Mouse (Mus musculus) common myeloid progenitor, adult 5-6 weeks (primary cell): ENCODE measurements around the gene Med20. TPM values are rescaled to one million over a fixed set of nuclear protein-coding genes. Genes with fewer than 3 reads are reported as not detected.
A peak's percentile ranks its signal among the peaks of the same experiment; 100 is the strongest.

ENCODE experiments used
- ATAC-seq: replicated peaks from 2 replicates; pipeline ENCODE4 v1.8.0; 2016; ENCODE audit warnings: low read depth, mild to moderate bottlenecking, moderate TSS enrichment, inconsistent platforms; ENCODE audit not compliant: poor library complexity, severe bottlenecking
- total RNA-seq: library from RNA; stranded (forward); fragments of 200-1000, 187-1606 nt; gene quantifications from 2 replicates; pipeline ENCODE4 v1.2.3, GENCODE M21; 2017

Gene Med20
- 32.2 and 42.8 TPM in 2 replicates for total RNA-seq

DNA sequence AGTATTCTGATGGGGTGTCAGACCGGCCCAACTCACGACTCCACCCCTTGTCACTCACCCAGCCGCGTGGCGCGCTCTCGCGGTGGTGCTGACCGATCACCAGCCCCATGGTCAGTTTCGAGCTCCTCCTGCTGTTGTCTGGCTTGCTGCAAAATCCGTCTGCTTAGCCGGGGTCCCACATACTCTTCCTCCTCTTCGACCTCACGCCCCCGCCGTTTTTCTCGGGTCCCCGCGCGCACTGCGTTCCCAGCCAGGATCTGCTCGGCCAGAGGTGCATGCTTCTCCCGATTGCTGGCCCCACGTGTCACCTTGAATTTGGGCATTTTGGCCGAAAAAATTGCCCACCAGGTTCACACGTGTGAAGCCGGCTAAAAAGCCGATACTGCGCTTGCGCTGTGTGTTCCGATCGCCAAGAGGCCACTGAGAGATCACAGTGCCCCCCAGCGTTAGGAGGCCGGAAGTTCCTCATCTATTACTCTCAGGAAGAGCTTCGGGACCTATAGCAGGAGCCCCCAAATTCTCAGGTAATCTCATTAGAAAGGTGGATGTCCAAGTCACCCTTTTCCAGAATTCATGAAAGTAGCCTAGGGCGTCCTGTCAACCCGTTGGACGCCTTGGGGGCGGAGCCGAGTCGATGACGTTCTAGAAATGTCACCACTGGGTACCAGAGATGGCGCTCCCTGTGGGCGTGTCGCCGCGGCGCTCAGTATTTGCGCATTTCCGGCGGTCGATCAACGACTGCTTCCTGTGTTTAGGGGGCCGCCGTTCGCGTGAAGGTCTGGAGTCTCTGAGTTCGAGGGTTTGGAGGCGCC lies at the start of gene Med20, which contains the start of the genes Bysl and Gm20517:
Gene Med20 (plus strand): TSS at position 734 of the 812 bp plus-strand sequence.
Gene Bysl (minus strand): TSS at position 644 of the 812 bp plus-strand sequence.
Gene Gm20517 (plus strand): TSS at position 741 of the 812 bp plus-strand sequence.
- peak; percentile 88 for ATAC-seq

- ATAC-seq: no peak
These were observed 48.5 kb upstream of the Med20 start for GRCm38 (mm10) chr17:47562875-47563274.

GRCm38 (mm10) chr17:47564612-47565011 lies 46.8 kb upstream of the Med20 start:
- 0 out of 2 replicates have a peak, but pooled peaks have one; percentile 15 for ATAC-seq

- ATAC-seq: no peak
These were observed 45.2 kb upstream of the Med20 start for GRCm38 (mm10) chr17:47566133-47566532.

GRCm38 (mm10) chr17:47567271-47567670 lies 44.1 kb upstream of the Med20 start:
- peak; percentile 85 for ATAC-seq

DNA sequence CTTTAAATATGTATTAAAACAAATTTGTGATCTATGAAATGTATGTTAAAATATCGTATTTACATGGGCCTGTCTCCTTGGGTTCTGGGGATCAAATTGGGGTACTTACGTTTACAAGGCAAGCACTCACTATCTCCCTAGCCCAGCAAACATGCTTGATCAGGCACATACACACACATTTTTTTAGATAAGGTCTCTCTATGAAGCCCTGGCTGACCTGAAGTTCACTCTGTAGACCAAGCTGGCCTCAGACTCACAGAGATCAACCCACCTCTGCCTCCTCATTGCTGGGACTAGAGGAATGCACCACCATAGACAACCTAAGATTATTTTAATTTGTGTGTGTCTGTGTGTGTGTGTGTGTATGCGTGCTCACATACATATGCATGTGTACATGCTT lies 43.0 kb upstream of the Med20 start:
- ATAC-seq: no peak

DNA sequence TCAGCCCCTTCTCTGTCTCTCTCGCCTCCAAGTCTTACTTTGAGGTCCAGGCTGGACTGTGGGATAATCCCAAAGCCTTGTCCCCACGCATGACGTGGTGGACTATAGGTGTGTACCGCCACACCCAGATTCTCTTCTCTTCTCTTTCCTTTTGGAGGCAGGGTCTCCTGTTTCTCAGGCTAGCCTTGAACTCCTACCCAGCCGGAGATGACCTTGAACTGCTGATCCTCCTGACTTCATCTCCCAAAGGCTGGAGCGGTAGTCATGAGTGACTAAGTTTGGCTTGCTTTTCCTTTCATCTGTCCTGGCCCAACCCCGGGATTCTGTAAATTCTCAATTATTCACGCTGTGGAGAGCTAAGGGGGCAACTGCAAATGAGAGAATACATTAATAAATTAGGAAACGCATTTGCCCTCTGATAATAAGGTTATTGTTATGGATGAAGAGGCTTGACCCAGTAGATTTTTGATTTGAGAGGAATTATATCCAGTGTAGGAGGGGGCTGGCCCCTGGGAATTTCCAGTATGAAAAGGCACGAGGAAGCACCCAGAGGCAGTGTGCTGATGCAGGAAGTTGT lies 42.3 kb upstream of the Med20 start:
- no peak for ATAC-seq

DNA sequence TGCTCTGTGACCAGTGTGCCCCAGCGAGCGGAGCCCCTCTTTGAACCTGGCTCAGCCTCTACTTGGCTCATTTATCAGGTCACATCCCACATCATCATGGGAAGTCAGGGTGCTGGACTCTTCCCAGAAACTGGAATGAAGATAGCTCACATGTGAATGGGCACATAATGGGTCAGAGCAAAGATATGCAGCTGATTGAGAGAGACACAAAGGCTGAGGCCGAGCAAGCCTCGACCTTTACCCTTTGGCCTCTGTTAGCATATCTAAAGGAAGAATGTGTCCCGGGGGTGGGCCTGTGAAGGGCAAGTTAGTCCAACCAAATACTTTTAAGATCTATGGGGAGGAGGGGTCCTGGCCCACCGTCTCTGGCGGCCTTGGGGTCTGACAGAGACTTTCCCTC lies 39.8 kb upstream of the Med20 start:
- no peak for ATAC-seq

- no peak for ATAC-seq
These were observed 38.9 kb upstream of the Med20 start for GRCm38 (mm10) chr17:47572436-47572835.

GRCm38 (mm10) chr17:47574028-47574427 lies 37.4 kb upstream of the Med20 start:
- ATAC-seq: no peak

GRCm38 (mm10) chr17:47574830-47575229 lies 36.6 kb upstream of the Med20 start:
- no peak for ATAC-seq

DNA sequence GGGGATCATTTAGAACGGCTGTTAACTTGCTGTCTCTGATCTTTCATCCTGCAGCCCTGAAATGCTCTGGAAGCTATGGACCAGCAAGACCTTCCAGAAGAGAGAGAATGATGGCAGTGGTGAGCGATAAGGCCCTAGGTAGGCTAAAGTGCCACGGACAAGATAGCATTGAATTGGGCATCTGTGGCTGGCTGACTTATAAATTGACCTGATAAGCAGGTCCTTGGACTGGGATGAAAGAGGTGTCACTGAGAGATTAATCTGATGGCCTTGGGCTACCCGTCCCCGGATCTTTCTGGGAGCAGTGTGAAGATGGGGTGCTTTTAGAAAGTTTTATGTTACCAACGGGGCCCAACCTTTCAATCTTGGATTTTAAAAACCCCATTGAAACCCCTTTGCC lies 32.7 kb upstream of the Med20 start:
- ATAC-seq: no peak; the same call in 1 of the 2 replicates

DNA sequence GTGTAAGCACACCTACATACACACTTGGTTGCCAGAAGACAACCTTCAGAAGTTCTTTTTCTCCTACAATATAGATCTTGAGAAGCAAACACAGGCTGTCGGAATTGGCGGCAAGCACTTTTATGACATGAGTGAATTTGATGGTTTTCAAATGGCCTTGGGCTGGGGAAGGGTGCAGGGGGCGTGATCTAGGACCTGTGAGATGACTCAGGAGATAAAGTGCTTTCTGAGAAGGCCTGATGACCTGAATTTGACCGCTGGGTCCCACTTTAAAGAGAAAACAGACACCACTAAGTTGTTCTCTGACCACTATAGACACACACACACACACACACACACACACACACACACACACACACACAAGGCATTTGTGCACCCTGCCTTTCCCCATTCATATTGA lies 30.4 kb upstream of the Med20 start:
- no peak for ATAC-seq

- ATAC-seq: no peak
These were observed 22.9 kb upstream of the Med20 start for GRCm38 (mm10) chr17:47588517-47588916.

GRCm38 (mm10) chr17:47591073-47591472 lies 20.3 kb upstream of the Med20 start:
- no peak for ATAC-seq

- peak; percentile 41 for ATAC-seq
These were observed 18.0 kb upstream of the Med20 start for GRCm38 (mm10) chr17:47593215-47593853.

DNA sequence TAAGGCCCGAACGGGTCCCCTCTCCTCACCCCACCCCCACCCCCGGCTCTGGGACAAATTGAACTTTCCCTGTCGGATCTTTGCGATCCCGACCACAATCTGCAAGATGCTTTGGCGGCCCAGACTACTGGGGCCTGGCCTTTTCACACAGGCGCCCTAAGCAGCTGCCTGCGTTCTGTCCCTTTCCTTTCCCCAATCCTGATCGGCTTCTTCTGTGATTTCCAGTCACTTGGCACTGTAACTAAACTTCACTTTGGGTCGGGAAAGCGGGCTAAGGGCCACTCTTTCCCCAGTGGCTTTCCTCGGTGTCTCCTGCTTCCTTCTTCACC lies 17.6 kb upstream of the Med20 start:
- no peak for ATAC-seq

DNA sequence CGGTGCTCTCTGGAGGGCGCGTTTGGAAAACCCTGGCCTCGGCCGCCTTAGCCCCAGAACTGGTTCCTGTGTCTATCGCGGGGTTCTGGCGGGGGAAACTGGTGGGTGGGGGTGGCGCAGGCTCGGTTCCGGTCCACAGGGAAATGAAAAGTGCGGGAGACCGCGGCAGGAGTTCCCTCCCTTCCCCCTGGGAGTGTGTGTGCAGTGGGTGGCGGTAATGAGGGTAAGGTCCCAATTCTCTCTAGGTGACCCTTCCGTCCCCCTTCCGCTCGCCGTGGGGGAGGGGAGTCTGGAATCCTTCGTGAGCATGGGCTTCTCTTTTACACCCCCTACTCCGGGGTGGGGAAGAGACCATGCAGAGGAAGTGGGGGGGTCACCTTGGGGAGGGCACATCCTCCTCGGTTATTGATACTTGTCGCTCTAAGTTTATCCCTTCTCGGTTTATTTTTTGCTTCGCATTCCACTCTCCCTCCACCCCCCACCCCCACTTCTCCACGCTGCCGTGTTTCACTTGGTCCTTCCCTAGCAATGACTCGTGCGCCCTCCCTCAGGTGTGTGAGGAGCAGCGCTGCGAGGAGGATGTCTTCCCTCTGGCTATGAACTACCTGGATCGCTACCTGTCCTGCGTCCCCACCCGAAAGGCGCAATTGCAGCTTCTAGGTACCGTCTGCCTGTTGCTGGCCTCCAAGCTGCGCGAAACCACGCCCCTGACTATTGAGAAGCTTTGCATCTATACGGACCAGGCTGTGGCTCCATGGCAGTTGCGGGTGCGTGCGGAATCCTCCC lies 17.0 kb upstream of the Med20 start:
- ATAC-seq: no peak

DNA sequence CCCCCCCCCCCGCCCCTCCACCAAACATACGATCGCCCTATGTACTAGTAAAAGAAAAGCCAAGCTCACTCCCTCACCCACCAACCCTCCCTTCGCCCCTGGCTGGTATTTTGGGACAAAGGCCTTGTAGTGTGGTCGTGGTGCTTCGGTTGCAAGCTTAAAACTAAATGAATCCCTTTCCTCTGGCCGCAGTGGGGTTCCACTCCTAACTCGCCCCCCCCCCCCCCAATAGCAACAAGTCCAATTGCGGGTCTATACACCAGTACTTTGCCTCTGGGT lies 16.5 kb upstream of the Med20 start:
- no peak for ATAC-seq

DNA sequence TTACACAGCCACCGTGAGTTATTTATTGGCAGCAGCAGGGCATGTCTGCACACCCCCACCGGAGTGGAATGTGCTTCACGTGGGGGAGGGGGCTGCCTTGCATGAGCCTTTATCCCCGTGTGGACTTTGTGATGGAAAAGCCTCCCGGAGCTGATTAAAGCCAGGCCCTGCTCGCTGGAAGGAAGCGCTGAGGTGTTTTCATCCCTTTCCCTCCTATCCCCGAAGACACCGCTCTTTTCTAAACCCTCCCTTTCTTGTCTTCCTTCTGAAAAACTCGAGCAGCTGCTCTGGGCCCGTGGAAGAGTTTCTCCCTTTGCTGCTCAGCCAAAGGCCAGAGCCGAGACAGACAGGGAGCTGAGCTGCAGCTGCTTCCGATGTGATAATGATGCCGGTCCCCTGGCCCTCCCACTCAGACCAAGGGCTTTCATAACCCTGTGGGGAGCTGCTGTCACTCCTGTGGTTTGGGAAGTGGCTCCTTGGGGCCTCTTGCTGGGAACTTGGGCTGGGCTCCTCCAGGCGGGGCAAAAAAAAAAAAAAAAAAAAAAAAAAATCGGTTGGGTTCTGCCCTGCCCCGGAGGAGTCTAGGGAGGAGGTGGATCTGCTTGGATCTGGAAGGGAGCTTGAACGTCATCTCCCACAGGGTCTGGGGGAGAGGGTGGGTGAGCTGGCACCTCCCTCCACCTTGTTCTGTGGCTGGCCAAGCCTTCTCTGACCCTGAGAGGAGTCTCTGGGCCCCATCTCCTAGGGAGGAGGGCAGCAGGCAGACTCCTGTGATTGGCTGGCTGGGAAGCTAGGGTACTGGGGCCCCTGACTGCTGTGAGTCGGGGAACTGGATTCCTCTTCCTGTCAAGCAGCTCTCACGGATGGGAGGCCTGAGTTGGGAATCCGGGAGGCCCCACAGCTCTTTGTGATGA lies 15.9 kb upstream of the Med20 start:
- peak; percentile 63 for ATAC-seq
